Mouse (Mus musculus) adrenal gland, adult 18-20 months (tissue): ENCODE data around the gene Nup205. TPM values are rescaled to one million over a fixed set of nuclear protein-coding genes. Genes with fewer than 3 reads are reported as not detected.
"Not testable (repeated sequence)": the region's sequence is repeated elsewhere in the genome, so short reads cannot be mapped to it uniquely, and the experiment has no call there.

Source experiments
- DNase-seq, 2 experiments: peaks; one replicate each; pipeline ENCODE4 v3.0.0; 2021 to 2022; ENCODE audit warnings: low spot score in 2 of 2
- long read RNA-seq, 2 experiments: library from polyadenylated mRNA; stranded (forward); transcript quantifications; one replicate each; pipeline ENCODE4 v2.0.0; 2021
- total RNA-seq, 2 experiments: library from RNA; stranded (reverse); gene quantifications; 1 replicate in 1 of 2; 2 replicates in 1 of 2; pipeline ENCODE4 v1.2.3; 2021

Gene Nup205
- total RNA-seq, result 10 to 100 TPM; 30.0 to 34.2 TPM
- long read RNA-seq, experiment 1, full-length matches to known transcripts, result 4 of 10 reads
- long read RNA-seq, experiment 1, partial matches to known transcripts, result 4 of 10 reads
- long read RNA-seq, experiment 1, other reads (novel, unspliced or antisense), result 2 of 10 reads
- long read RNA-seq, experiment 2, full-length matches to known transcripts, result 3 of 16 reads
- long read RNA-seq, experiment 2, partial matches to known transcripts, result 11 of 16 reads
- long read RNA-seq, experiment 2, other reads (novel, unspliced or antisense), result 2 of 16 reads

DNA sequence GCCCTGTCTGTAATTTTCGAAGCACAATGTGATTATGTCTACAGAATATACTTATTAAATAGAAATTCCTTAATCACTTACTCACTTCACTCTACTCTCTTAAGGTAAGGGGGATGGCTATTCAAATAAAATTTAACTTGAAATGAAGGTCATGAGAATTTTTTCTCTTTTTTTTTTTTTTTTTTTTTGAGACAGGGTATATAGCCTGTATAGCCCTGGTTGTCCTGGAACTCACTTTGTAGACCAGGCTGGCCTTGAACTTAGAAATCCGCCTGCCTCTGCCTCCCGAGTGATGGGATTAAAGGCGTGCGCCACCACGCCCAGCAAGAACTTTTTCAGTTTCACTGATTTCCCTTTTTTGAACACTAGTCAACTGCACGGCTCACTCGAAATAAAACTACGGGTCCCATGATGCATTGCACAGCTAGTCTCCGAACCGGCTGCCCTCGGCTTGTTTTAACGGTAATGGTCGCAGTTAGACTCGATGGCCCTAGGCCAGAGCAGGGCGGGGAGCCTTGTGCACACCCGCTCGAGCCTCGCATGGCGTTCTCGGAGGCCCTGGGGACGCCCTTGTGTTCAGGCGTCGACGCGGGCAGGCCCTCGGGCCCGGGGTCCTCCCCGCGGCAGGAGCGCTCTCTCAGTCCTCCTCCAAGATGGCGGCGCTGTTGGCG is at the start of gene Nup205:
Gene Nup205 (plus strand): TSS at position 443 of the 671 bp plus-strand sequence.
- peak; percentile 75 to 80 for DNase-seq

DNA sequence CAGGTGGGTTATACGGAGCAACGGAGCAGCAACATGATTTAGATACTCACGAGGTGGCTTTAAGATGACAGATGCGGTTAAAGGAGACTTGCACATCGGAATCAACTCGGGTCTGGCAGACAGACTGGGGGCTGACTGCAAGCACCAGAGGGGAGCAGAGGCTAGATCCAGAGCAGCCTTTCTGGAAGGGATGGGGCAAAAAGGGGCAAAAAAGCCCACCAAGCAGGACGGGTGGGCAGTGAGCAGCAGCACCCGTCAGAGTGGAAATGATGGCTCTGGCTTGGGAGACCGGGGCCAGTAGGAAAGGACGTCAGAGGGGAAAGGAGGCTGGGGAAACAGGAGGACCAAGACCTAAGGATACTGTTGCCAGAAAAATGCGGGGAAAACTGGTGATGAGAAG is 44.4 kb upstream of the Nup205 start:
- DNase-seq, result peak; percentile 23 to 26

DNA sequence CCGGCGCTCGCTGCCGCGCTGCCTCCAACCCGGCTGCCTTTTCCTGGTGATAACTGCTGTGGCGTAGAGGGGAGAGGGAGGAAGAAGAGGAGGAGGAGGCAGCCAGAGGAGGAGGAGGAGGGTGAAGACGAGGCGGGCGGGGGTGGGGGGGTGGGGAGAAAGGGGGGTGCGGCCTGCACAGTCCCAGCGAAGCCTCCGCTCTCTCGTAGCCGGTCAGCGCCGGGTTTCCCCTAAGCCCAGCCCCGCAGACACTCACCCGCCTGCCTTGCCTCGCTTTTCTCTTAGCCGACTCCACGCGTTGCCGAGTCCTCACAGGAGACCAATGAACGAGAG is 44.0 kb upstream of the Nup205 start:
- DNase-seq, result no peak

DNA sequence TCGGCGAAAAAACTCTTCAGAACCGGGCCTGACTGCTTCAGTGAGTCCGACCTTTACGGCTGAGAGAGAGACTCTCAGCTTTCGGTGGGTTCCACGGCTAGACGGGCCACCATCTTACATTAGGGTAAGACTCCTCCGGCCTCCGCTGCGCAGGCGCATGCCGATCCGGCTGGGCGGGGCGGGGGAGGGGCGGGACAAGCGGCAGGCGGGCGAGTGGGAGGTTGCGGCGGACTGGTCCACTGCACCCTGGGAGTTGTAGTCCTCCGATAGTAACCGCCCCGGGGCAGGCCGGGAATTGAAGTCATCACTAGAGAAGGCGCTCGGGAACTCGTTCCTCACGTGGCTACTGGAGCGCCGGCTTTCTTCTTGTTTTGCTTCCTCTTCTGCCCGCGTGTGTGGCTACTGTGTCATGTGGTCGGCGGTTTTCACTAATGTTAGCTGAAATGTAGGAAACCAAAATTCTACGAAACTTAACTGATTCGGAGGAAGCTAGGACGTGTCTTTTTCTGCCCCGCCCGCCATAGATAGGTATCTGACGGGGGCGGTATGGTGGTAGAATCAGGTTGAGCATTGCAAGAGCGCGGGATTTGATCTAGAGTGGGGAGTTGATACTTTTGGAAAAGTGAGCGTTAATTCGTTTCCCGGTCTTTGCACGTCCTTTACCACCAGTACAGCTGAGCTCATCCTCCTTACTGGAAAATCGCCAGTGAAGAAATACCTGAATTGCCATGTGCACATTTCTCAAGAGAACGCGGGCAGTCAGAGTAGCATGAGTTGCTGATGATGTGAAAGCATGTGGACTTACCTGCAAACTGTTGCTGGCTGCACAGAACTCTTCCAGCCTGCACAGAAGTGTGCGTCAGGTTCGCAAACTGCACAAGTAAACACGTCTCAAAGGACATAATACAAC is 43.4 kb upstream of the Nup205 start, which contains the start of gene Cnot4:
Gene Cnot4 (minus strand): TSS at position 146 of the 910 bp plus-strand sequence.
- peak; percentile 94 to 95 for DNase-seq

DNA sequence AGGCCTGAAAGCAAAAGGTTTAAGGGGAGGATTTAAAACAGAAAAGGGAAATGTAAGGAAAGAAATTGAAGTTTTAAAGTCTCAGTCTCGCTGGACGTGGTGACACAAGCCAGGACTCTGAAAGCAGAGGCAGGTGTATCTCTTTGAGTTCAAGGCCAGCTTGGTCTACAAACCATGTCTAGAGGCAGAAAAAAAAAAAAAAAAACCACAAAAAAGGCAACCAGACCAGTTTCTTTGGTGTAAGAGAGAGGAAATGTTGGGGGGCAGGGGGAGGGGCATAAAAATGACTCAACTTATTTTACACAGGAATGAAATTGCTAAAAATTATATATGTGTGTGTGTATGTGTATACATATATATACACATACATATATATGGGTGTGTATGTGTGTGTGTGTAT is 42.4 kb upstream of the Nup205 start:
- no peak for DNase-seq

DNA sequence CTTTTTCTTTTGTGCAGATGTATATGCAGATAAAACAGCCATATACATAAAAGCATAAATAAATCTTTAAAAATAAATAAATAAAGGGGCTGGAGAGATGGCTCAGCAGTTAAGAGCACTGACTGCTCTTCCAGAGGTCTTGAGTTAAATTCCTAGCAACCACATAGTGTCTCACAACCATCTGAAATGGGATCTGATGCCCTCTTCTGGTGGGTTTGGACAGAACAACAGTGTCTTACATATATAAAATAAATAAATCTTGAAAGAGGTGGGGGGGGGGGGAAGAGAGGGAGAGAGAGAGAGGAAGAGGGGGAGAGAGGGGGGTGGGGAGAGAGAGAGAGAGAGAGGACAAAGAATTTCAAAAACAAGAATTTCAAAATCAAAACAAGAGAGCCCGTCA is 36.9 kb upstream of the Nup205 start:
- DNase-seq, result no peak

DNA sequence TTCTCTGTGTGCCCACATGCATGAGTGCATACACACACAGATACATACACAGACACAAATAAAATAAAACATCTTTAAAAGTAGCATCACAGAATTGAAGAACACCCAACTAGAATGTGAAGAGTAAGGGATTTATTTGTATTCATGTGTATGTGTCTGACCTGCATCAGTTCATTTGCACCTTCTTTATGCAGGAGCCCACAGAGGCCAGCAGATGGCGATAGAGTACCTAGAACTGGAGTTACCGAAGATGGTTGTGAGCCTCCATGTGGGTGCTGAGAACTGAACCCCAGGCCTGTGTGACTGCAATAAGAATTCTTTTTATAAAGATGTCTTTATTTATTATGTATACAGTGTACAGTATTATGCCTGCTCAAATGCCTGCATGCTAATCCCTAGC is 31.7 kb upstream of the Nup205 start:
- no peak for DNase-seq

DNA sequence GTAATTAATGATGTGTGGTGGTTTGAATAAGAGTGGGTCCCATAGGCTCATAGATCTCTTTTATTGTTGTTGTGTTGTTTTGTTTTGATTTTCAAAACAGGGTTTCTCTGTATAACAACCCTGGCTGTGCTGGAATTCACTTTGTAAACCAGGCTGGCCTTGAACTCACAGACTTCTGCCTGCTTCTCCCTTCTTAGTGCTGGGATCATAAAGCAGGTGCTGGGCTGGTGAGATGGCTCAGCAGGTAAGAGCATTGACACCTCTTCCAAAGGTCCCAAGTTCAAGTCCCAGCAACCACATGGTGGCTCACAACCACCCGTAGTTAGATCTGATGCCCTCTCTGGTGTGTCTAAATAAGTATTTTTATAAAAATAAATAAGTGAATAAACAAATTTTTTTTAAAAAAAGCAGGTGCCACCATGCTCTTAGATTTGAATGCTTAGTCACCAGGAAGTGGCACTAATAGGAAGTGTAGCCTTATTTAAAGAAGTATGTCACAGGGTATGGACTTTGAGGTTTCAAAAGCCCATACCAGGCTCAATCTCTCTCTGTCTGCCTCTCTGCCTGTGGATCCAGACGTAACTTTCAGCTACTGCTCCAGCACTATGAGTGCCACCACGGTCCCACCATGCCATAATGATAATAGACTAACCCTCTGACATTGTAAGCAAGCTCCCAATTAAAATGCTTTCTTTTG is 29.3 kb upstream of the Nup205 start:
- no peak for DNase-seq

DNA sequence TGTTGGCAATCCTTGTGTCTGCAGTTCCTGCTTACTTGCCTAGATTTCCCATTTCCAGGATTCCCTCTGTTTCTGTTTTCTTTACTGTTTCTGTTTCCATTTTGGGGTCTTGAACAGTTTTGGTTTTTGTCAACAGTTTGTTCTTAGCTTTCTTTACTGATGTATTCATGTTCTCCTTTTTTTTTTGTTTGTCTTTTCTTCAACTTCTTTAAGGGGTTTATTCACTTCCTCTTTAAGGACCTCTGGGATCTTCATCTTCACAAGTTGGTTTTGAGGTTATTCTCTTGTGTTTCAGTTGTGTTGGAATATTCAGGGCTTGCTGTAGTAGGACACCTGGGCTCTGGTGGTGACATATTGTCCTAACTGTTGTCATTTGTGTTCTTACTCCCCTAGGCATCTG is 22.7 kb upstream of the Nup205 start:
- DNase-seq, result no peak

DNA sequence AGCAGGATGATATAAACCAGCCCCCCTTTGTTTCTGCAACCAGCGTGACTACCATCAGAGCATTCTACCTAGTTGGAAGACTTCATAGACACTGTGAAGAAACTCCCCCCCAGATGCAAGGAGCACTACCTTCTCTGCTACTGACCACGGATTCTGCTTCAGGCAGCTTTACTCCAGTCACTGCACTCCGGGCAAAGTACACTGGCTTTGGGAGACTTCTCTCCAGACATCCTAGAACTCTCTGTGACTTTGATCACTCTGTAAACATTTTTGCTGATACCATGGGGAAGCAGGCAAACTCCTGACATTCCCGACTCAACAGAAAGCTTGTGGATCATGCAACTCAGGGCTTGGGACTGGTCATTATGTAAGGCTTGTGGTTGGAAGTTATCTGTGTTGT is 8.0 kb upstream of the Nup205 start:
- no peak for DNase-seq

DNA sequence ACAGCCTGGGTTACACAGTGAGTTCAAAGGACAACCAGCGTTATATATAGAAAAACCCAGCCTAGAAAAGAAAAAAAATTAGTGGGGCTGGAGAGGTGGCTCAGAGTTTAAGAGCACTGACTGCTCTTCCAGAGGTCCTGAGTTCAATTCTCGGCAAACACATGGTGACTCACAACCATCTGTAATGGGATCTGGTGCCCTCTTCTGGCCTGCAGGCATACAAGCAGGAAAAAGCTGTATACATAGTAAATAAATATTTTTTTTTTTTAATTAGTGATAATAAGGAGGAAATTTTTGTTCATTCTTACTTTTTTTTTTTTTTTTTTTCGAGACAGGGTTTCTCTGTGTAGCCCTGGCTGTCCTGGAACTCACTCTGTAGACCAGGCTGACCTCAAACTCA is 5.2 kb upstream of the Nup205 start:
- DNase-seq, result not testable (repeated sequence)

DNA sequence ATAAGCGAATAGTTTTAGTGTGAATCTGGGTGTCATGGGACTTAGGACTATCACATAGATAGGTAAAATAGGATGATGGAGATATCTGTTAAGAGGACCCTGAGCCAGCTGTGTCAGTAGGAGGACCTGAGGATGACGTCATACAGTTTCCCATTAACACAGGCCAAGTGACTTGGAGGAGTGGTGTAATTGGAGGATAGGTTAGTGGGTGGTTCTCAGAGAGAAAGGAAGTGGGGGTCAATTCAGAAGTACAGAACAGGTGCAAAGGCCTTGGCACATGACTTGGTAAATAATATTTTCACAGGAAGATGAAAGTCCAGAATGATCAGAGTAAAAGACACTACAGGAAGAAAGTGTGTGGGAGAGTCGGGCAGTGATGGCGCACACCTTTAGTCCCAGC is 4.0 kb upstream of the Nup205 start:
- DNase-seq, result no peak

DNA sequence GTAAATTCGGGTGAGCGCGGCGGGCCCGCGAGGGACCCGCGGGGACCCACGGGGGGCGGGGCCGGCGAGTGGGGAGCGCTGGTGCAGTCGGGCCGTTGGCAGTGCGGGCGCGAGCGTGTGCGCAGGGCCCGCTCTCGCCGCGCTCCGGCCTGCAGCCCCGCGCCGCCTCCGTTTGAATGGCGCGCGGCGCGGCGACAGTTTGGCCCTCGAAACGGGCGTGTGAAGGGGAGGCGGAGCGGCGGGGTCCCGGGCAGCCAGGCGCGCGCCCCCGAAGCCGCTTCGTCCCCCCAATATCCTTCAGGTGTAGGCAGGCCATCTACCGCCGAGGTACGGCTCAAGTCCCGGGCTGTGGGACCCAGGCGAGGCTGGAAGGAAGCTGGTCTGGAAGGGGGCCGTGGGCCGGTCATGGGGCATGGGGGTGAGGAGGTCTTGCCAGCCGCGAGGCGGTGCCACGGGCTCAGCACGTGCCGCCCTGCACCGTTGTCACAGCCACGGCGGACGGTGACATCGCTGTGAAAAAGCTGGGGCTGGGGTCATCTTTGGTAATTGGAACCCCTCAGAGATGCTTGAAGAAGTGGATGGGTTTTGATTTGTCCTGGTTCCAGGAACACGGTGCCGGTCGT is 540 bp downstream of the Nup205 start:
- DNase-seq, result peak; percentile 47 to 48

DNA sequence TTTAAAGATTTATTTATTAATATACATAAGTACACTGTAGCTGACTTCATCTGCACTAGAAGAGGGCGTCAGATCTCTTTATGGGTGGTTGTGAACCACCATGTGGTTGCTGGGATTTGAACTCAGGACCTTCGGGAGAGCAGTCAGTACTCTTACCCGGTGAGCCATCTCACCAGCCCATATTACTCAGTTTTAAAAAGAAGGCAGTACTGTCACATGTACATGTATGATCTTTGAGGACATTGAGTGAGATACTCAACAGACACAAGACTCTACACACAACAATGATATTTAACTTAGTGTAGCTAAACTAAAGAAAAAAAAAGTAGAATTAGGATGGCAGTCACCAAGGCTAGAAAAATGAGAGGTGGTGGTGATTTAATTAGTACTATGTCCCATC is 2.1 kb downstream of the Nup205 start:
- not testable (repeated sequence) for DNase-seq

DNA sequence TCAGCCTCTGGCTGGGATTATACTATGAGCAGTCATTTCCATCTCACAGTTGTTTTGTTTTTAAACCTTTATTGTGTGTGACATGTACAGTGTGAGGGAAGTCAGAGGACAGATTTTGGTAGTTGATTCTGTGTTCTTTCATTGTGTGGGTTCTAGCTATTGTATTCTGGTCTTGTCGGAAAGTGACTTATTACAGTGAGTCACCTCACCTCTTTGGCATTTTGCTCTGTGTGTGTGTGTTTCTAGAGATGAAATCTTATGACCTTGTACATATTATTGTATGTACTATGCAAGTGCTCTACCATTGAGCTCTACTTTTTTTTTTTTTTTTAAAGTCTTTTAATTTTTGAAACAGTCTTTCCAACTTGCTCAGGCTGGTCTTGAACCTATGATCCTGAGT is 7.6 kb downstream of the Nup205 start:
- DNase-seq, result no peak

DNA sequence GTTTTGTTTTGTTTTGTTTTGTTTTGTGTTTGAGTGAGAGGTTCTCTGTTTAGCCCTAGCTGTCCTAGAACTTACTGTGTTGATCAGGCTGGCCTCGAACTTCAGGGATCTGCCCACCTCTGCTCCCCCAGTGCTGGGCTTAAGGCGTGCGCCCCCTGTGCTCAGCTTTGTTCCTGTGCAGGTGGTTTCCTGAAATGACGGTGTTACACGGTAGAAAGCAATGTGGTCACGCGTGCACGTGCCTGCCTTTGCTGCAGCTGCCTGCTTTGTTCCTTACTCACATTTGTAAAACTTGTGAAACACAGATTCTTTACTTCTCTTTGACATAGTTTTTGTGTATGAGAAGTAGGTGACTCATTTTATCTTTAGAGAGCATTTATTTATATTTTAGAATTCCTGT is 14.0 kb downstream of the Nup205 start:
- DNase-seq, result no peak

DNA sequence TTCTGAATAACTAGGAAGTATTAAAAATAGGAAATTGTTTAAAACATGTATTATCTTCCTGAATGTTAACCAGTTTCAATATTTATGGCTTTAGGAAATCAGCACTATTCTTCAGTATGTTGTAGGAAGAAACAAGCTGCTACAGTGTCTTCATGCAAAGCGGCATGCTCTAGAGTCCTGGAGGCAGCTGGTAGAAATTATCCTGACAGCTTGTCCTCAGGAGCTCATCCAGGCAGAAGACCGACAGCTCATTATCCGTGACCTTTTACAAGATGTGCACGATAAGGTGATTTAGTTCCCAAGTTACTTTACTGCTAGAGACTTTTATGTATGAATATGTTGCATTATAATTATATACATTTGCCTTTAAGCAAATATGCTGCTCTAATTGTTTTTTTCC is 48.5 kb downstream of the Nup205 start:
- no peak for DNase-seq

DNA sequence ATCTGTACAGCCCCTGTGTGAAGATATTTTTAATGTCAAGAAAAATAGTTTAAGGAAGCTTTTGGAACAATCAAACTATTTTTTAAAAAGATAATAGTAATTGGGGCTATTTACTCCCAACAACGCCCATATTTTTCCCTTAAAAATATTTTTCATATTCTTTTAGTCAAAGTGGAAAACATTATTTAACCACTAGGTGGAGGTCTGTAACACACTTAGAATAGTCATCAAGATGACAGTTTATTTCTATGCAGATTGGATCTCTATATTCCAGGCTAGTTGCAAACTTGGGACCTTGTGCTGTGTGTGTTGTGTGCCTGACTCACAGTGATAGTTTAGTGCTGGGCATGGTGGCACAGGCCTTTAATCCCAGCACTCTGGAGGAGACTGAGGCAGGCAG is 52.2 kb downstream of the Nup205 start:
- no peak for DNase-seq

DNA sequence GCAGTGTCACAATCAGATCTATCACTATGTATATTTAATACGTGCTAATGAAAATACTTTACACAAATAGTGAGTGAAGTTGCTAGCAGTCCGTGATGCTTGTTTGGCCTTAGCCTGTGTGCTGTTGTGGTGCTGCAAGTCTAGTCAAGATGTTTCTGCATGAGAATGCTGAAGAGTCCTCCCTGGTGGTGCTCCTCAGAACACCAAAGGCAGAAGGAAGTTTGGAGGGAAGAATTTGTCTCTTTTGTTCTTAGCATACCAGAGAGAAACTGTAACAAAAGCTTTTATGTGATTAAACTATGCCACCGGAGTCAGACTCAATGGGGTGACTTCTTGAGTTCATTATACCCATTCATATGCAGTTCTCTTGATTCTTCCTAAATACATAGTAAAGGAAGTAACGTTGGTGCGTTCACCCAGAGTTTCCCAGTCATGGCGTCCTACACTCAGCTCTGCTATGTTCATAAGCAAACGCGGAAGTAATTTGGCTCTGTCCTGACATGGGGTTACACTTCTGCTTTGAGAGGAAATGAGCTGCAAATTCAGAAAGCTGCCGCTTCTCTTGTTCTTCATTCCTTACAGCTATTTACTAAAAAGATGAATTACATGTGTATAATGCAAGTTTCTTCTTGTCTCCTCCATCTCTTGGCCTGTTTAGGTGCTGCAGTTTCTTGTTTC is 59.0 kb downstream of the Nup205 start:
- DNase-seq, result no peak

DNA sequence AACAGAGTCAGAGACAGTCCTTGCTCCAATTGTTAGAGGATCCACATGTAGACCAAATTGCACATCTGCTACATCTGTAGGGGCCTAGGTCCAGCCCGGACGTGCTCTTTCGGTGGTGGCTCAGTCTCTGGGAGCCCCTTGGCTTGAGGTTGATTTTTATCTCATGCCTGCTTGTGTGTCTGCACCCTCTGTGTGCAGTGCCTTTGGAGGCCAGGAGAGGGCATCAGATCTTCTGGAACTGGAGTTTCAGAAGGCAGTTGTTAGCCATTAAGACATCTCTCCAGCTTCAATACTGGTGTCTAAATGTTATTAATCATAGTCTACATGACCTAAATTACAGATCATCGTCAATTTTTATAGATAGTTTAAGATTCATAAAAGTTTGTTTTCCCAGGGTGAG is 66.0 kb downstream of the Nup205 start:
- no peak for DNase-seq
